Mouse (Mus musculus): ENCODE measurements at regions not wholly inside any gene's neighbourhood (a gene's known extent, or its start where the extent isn't known, plus 50 kb on each side); places are given as distances from the start of the nearest gene placed in this dataset.

- no peaks in the 10 kb centered on the region for H3K79me2 ChIP-seq (ENCODE audit: control insufficient read depth, insufficient read depth, low read length, poor library complexity)
- no peaks in the 10 kb centered on the region for H3K9me3 ChIP-seq (replicated peaks; ENCODE audit: insufficient read depth, low read length)
- peaks cover 0 to 6% of the 10 kb centered on the region in 2 experiments; a peak in 1 of 4 replicates for H3K36me3 ChIP-seq (ENCODE audit: control insufficient read depth in 1 of 2, insufficient read depth in 2 of 2, low read length in 2 of 2)
- H3K9ac ChIP-seq (ENCODE audit: control insufficient read depth, low read depth, low read length, poor library complexity, severe bottlenecking): peak overlapping the region; percentile 73
- no peaks in the 10 kb centered on the region for H3K27me3 ChIP-seq (ENCODE audit: control insufficient read depth in 1 of 2, insufficient read depth in 2 of 2, low read length in 2 of 2)
- H3K4me3 ChIP-seq (ENCODE audit: control insufficient read depth in 1 of 2, insufficient read depth in 1 of 2, low read depth in 2 of 2, low read length in 2 of 2): peak overlapping the region; percentile 71 to 76
- H3K4me1 ChIP-seq (ENCODE audit: control insufficient read depth in 1 of 2, insufficient read depth in 2 of 2, low read length in 2 of 2): peaks cover 0 to 3% of the 10 kb centered on the region in 2 experiments
- H3K27ac ChIP-seq (ENCODE audit: control insufficient read depth, low read depth, low read length): peak overlapping the region; percentile 90
- peak; percentile 96 for DNase-seq (ENCODE audit: low read depth, low spot score)
- TF ChIP-seq MYC (IDR thresholded peaks at IDR 0.05; ENCODE audit: low read depth, low read length) (peak; percentile 63; the same call in 1 of the 2 replicates), MAZ (IDR thresholded peaks at IDR 0.05; ENCODE audit: low read depth, low read length) (no peak), HCFC1 (IDR thresholded peaks at IDR 0.05; ENCODE audit: low read depth, low read length) (peak; percentile 85), USF2 (IDR thresholded peaks at IDR 0.05; ENCODE audit: borderline replicate concordance in 1 of 2, insufficient read depth in 1 of 2, low read depth in 1 of 2, low read length in 2 of 2) (no peak), SMC3 (IDR thresholded peaks at IDR 0.05; ENCODE audit: low read depth, low read length) (peak; percentile 92), ELF1 (IDR thresholded peaks at IDR 0.05; ENCODE audit: low read depth, low read length) (peak; percentile 75), MAFK (IDR thresholded peaks at IDR 0.05; ENCODE audit: borderline replicate concordance, low read depth, low read length) (no peak), TBP (IDR thresholded peaks at IDR 0.05; ENCODE audit: low read depth, low read length) (no peak), KAT2A (conservative IDR thresholded peaks at IDR 0.05; ENCODE audit: low read depth, low read length) (peak; percentile 48; the same call in 1 of the 2 replicates), POLR2AphosphoS2 (IDR thresholded peaks at IDR 0.05; ENCODE audit: low read length) (no peak), CTCF (IDR thresholded peaks at IDR 0.05 in 2 of 3, conservative IDR thresholded peaks at IDR 0.05 in 1 of 3; ENCODE audit: control insufficient read depth in 1 of 3, insufficient read depth in 1 of 3, low read depth in 2 of 3, low read length in 3 of 3, poor library complexity in 1 of 3, severe bottlenecking in 1 of 3) (peak; percentile 91 to 99 (median 96)), ZC3H11A (IDR thresholded peaks at IDR 0.05; ENCODE audit: low read depth, low read length) (peak; percentile 85), UBTF (IDR thresholded peaks at IDR 0.05; ENCODE audit: borderline replicate concordance, insufficient read depth, low read depth, low read length) (no peak), MXI1 (IDR thresholded peaks at IDR 0.05; ENCODE audit: low read depth, low read length) (peak; percentile 65; the same call in 1 of the 2 replicates), MAX (IDR thresholded peaks at IDR 0.05; ENCODE audit: low read length) (peak; percentile 54; the same call in 1 of the 2 replicates), USF1 (IDR thresholded peaks at IDR 0.05; ENCODE audit: low read depth, low read length) (no peak), ZNF384 (IDR thresholded peaks at IDR 0.05; ENCODE audit: low read depth, low read length) (no peak), ZMIZ1 (IDR thresholded peaks at IDR 0.05; ENCODE audit: low read depth, low read length) (no peak), POLR2AphosphoS5 (IDR thresholded peaks at IDR 0.05; ENCODE audit: borderline replicate concordance, low read depth, low read length) (no peak), BHLHE40 (IDR thresholded peaks at IDR 0.05; ENCODE audit: borderline replicate concordance, low read depth, low read length) (no peak), RCOR1 (IDR thresholded peaks at IDR 0.05; ENCODE audit: low read depth, low read length) (no peak), EP300 (IDR thresholded peaks at IDR 0.05; ENCODE audit: low read depth in 1 of 2, low read length in 2 of 2) (peak; percentile 40 to 49; a peak in 2 of 4 replicates), JUND (IDR thresholded peaks at IDR 0.05; ENCODE audit: low read depth, low read length) (0 out of 2 replicates have a peak, but pooled peaks have one; percentile 67), NRF1 (IDR thresholded peaks at IDR 0.05; ENCODE audit: insufficient read depth, low read depth, low read length, poor library complexity, severe bottlenecking) (no peak), POLR2A (IDR thresholded peaks at IDR 0.05; ENCODE audit: control insufficient read depth in 1 of 2, insufficient read depth in 1 of 2, low read depth in 1 of 2, low read length in 2 of 2, poor library complexity in 1 of 2) (peak in 1 of 2 experiments; percentile 37; a peak in 2 of 4 replicates), TAL1 (IDR thresholded peaks at IDR 0.05; ENCODE audit: low read length) (no peak), SIN3A (IDR thresholded peaks at IDR 0.05; ENCODE audit: low read length) (peak; percentile 91), ZKSCAN1 (IDR thresholded peaks at IDR 0.05; ENCODE audit: low read depth, low read length) (no peak), CHD1 (IDR thresholded peaks at IDR 0.05; ENCODE audit: low read depth, low read length) (peak; percentile 60; the same call in 1 of the 2 replicates), MEF2A (IDR thresholded peaks at IDR 0.05; ENCODE audit: extremely low read depth, insufficient replicate concordance, low read depth, low read length, poor library complexity, severe bottlenecking) (no peak), ETS1 (IDR thresholded peaks at IDR 0.05; ENCODE audit: low read depth, low read length) (peak; percentile 64), TCF12 (IDR thresholded peaks at IDR 0.05; ENCODE audit: low read depth, low read length) (0 out of 2 replicates have a peak, but pooled peaks have one; percentile 45), NELFE (IDR thresholded peaks at IDR 0.05; ENCODE audit: low read depth, low read length) (peak; percentile 62), E2F4 (IDR thresholded peaks at IDR 0.05; ENCODE audit: borderline replicate concordance, low read depth, low read length) (peak; percentile 49; the same call in 1 of the 2 replicates)
Measured at GRCm38 (mm10) chr16:50736151-50737047, 145.4 kb upstream of the Ccdc54 start.

Data from MEL (cell line).